Mouse (Mus musculus): ENCODE measurements around the gene Arl4c. TPM values are rescaled to one million over a fixed set of nuclear protein-coding genes. Genes with fewer than 3 reads are reported as not detected.
A peak's percentile ranks its signal among the peaks of the same experiment; 100 is the strongest.

Arl4c gene
- total RNA-seq (2015; ENCODE audit: low replicate concordance) = 2.9 and 4.0 TPM in 2 replicates
- 2.6 and 4.7 TPM in 2 replicates for total RNA-seq (2017; ENCODE audit: low replicate concordance)

GRCm38 (mm10) chr1:88701870-88702661 lies at the start of gene Arl4c:
TSS of gene Arl4c (minus strand) at chr1:88702221.
- ATAC-seq (replicated peaks; ENCODE audit: low FRiP score, poor library complexity, severe bottlenecking) = no peak

- ATAC-seq (replicated peaks; ENCODE audit: low FRiP score, poor library complexity, severe bottlenecking) = no peak
Measured at GRCm38 (mm10) chr1:88751332-88751731, 49.3 kb upstream of the Arl4c start.

DNA sequence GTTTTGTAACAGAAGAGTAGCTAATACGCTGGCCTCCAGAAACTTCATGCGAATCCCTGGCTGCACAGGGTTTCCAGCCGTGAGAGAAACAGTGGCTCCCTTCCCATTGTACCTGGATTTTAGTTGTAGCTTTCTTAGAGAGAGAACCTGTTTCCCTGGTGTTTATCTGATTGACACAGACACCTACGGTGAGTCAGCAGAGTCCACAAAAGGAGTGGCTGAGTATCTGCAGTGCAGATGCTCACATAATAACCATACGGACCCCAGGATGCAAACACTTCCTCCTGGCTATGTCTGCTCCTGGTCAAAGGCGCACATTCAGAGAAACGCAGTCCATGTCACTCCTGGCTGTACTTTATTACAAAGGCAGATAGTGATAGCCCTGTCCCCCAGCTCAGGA lies 48.6 kb upstream of the Arl4c start:
- ATAC-seq (replicated peaks; ENCODE audit: low FRiP score, poor library complexity, severe bottlenecking) = no peak

DNA sequence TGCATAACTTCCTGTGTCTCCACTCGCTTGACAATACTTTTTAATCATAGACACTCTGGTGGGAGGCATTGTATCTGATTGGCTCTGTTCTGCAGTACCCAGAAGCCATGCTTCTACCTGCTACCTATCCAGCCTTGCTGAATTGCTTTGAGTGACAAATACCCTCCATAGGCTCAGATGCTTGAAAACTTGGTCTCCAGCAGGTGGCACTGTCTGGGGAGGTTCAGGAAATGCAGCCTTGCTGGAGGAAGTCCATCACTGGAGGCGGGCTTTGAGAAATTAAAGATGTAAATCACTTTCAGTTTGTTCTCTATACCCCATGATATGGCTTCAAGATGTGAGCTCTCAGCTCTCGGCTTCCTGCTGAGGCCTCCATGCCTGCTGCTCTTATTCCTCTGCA lies 48.1 kb upstream of the Arl4c start:
- no peak for ATAC-seq (replicated peaks; ENCODE audit: low FRiP score, poor library complexity, severe bottlenecking)

GRCm38 (mm10) chr1:88749106-88749505 lies 47.1 kb upstream of the Arl4c start:
- ATAC-seq (replicated peaks; ENCODE audit: low FRiP score, poor library complexity, severe bottlenecking) = no peak

GRCm38 (mm10) chr1:88745256-88745655 lies 43.2 kb upstream of the Arl4c start:
- ATAC-seq (replicated peaks; ENCODE audit: low FRiP score, poor library complexity, severe bottlenecking) = no peak

GRCm38 (mm10) chr1:88744261-88744660 lies 42.2 kb upstream of the Arl4c start:
- no peak for ATAC-seq (replicated peaks; ENCODE audit: low FRiP score, poor library complexity, severe bottlenecking)

- ATAC-seq (replicated peaks; ENCODE audit: low FRiP score, poor library complexity, severe bottlenecking) = no peak
Measured at GRCm38 (mm10) chr1:88742372-88742771, 40.4 kb upstream of the Arl4c start.

- ATAC-seq (replicated peaks; ENCODE audit: low FRiP score, poor library complexity, severe bottlenecking) = no peak
Measured at GRCm38 (mm10) chr1:88739546-88739945, 37.5 kb upstream of the Arl4c start.

- no peak for ATAC-seq (replicated peaks; ENCODE audit: low FRiP score, poor library complexity, severe bottlenecking)
Measured at GRCm38 (mm10) chr1:88738931-88739330, 36.9 kb upstream of the Arl4c start.

GRCm38 (mm10) chr1:88729496-88729895 lies 27.5 kb upstream of the Arl4c start:
- ATAC-seq (replicated peaks; ENCODE audit: low FRiP score, poor library complexity, severe bottlenecking) = no peak

DNA sequence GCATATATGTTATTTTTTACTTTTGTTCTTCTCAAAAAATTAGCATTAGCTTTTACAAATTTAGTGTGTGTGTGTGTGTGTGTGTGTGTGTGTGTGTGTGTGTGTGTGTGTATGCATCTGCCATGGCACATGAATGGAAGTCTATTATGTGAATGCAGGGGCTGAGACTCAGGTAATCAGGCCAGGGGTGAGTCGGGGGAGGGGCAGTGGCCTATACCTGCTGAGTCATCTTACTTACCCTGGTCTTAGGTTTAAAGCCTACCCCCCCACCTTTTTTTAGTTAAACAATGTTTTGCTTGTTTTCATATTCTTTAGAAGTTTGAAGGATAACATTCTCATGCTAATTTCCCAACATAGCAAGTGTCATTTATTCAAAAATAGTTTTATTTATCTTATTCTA lies 25.3 kb upstream of the Arl4c start:
- ATAC-seq (replicated peaks; ENCODE audit: low FRiP score, poor library complexity, severe bottlenecking) = no peak

- ATAC-seq (replicated peaks; ENCODE audit: low FRiP score, poor library complexity, severe bottlenecking) = no peak
Measured at GRCm38 (mm10) chr1:88725716-88726115, 23.7 kb upstream of the Arl4c start.

DNA sequence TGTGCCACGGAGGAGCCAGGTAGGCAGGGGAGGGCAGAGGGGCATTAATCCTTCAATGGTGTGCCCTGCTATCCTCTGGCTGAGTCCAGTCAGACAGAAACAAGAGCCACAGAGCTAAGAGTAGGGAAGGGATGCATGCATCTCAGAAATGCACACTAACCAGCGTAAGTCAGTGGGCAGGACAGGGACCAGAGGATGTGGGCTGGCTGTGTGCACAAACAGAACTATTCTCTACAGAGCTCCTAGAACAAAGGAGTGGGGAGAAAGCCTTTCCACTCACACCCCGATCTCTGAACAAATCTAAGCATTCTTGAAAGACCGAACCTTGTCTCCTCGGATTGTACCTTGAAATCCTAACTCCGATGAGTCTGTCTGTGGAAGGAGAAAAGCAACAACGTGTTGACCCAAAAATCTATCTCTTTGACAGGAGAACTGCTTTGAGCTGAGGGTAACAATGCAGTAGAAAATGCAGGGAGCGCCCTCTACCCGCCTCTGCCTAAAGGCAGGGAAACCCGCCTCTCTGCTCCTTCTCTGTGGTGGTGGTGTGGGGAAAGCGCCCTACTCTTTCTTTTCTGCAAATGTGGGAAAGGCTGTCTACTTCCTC lies 18.7 kb upstream of the Arl4c start:
- no peak for ATAC-seq (replicated peaks; ENCODE audit: low FRiP score, poor library complexity, severe bottlenecking)

DNA sequence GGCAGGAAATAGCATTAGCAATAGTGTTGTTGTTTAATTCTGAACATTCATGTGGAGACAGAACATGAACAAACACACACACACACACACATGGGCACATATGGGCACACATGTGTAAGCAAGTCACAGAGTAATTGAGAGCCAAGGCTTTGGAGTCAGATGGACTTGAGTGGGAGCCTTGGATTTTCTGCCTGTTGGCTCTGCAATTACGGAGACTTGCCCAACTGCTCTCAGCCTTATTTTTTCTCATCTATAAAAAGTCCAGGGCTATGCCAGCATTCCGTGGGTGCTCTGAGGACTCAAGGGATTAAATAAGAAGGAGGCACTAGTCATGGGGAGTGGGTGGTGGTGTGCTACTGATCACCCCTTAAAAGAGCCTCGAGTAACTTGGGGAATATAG lies 16.5 kb upstream of the Arl4c start:
- ATAC-seq (replicated peaks; ENCODE audit: low FRiP score, poor library complexity, severe bottlenecking) = no peak

- ATAC-seq (replicated peaks; ENCODE audit: low FRiP score, poor library complexity, severe bottlenecking) = no peak
Measured at GRCm38 (mm10) chr1:88717736-88718135, 15.7 kb upstream of the Arl4c start.

DNA sequence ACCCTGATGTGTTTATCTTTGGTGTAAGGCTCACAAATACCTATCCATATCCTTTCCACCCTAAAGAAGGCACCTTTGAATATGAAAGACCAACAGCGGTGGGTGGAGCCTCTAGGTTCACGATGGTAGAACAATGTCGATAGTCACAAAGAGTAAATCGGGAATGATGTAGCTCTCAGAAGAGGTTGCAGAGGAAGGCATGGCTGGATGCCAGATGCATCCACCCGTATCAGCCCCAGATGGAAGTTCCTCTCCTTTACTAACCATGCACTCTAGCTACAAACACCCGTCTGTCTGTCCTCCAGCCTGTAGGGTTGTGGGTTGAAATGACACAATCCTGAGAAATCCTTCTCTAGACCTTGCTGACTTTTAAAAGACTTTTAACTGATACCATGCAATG lies 10.0 kb upstream of the Arl4c start:
- ATAC-seq (replicated peaks; ENCODE audit: low FRiP score, poor library complexity, severe bottlenecking) = no peak

DNA sequence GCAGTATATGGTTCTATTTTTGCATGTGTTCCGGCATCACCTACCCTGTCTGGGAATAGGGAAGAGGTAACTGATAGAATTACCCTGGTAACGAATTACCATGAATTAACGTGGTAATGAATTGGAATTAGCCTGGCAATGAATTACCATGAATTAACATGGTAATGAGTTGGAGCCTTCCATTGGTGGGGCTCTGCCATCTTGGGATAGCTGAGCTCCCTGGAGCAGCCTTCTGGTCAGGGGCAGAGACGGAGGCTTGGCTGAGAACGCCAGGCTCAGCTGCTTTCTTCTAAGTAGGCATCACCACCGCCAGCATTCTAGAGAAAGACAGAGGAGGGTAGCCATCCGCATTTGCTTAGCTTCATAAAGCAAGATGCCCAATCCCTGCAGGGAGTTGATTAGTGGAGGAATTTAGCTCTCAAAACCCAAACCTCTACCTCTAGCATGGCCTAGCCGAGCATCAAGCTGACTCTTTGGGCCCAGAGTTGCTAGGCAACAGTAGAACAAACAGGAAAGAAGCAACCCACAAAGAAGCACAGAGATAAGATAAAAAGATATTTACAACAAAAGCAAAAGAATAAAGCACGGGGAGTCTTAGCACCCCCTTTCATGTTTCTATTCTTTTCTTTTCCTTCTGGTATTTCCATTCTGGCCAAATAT lies 6.8 kb upstream of the Arl4c start:
- ATAC-seq (replicated peaks; ENCODE audit: low FRiP score, poor library complexity, severe bottlenecking) = no peak

DNA sequence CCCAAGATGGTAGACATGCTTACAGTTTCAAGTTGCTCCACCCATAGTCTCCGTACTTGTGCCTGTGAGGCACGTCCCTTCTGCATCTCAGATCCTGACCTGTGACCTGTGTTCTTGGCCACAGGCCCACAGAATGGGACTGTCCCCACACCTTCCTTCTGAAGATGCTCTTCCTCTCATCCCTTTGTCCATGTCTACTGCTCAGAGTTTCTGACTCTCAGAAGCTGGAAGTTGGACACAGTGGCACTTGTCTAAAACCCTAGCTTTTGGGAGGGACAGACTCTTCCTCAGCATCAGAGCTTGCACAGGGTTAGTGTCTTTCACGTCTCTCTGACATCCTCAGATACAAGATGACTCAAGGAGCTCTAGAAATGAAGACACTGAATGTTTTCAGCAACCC lies 6.2 kb upstream of the Arl4c start:
- ATAC-seq (replicated peaks; ENCODE audit: low FRiP score, poor library complexity, severe bottlenecking) = no peak

DNA sequence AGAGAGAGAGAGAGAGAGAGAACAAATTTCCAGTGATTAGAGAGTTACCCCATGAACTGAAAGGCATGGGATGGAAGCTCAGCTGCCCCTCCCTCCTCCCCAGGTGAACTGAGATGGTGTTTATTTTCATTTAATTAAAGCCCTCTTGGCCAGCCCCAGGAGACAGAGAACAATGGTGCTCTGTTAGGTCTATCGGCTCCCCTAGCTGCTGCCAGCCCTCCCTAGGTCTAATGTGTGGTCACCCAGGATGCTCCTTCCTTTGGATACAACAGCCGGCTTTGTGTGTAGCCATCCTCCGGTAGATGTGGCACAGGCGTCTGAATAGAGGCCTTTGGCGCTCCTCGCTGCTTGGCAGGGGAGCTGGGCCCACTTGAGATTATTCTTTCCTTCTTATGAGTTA lies 5.5 kb upstream of the Arl4c start:
- no peak for ATAC-seq (replicated peaks; ENCODE audit: low FRiP score, poor library complexity, severe bottlenecking)

DNA sequence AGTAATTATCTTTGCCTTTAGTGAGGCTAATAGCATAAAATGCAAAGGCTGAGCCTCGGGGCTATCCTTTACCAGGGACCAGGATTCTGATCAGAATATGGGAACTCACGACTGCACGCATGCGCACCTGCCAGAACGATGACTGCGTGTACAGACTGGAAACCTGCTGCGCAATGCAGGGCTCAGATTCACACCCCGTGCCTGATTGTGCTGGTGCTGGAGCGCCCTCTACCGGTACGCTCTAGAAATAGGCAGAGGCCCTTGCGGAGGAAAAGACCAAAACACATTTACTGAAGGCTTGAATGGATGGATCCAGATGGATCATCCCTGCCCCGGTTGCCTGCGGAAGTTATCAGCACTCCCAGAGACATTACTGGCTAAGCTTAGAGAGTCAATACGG lies 3.8 kb upstream of the Arl4c start:
- ATAC-seq (replicated peaks; ENCODE audit: low FRiP score, poor library complexity, severe bottlenecking) = peak; percentile 57; the same call in 1 of the 2 replicates
